Mouse (Mus musculus): ENCODE results near the gene Rad51b. TPM values are rescaled to one million over a fixed set of nuclear protein-coding genes. Genes with fewer than 3 reads are reported as not detected.

Rad51b gene
- polyA plus RNA-seq, 1 experiment from 2014 or later = 8.0 TPM

GRCm38 (mm10) chr12:79695832-79696434, 398.9 kb downstream of the Rad51b start:
- no peak overlapping the region for H3K27ac ChIP-seq (ENCODE audit: low read depth)
- H3K9ac ChIP-seq = no peak overlapping the region
- no peak for DNase-seq
- no peaks in the 10 kb centered on the region for H3K27me3 ChIP-seq (ENCODE audit: insufficient read depth, low read length)
- no peak for ATAC-seq (ENCODE audit: insufficient read depth)
- no peaks in the 10 kb centered on the region for H3K4me1 ChIP-seq (ENCODE audit: insufficient read depth)
- WGBS = 73% methylated on average over 3 of the region's 3 CpGs
- TF ChIP-seq CTCF (IDR thresholded peaks at IDR 0.05; ENCODE audit: low read depth) = no peak
- no peaks in the 10 kb centered on the region for H3K36me3 ChIP-seq (ENCODE audit: insufficient read depth)
- no peak overlapping the region for H3K4me2 ChIP-seq
- no peak overlapping the region for H3K4me3 ChIP-seq (ENCODE audit: low read depth, low read length)
- no peaks in the 10 kb centered on the region for H3K9me3 ChIP-seq (ENCODE audit: low read depth, low read length)

DNA sequence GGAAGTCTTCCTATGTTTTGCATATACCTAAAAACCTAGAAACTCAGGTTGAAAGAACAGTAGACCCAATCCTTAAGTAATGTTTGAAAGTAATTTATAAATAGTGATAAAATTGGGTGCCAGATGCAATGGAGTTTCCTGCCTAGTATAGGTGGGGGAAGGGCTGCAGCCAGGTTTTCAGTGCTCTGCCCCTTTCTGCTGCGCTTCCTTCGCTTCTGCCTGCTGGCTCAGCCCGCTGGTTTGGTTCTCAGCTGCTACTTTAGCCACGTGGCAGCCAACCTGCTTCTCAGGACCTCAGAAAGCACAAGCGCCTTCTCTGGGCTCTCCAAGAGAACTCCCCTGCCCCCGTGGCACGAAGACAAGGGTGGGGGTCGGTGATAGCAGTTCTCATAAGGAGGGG, 406.5 kb downstream of the Rad51b start:
- no peak overlapping the region for H3K4me3 ChIP-seq (ENCODE audit: low read depth, low read length)
- H3K9me3 ChIP-seq (ENCODE audit: low read depth, low read length) = no peaks in the 10 kb centered on the region
- H3K27ac ChIP-seq (ENCODE audit: low read depth) = peak overlapping the region; percentile 59; the same call in 1 of the 2 replicates
- peaks cover 21% of the 10 kb centered on the region for H3K4me1 ChIP-seq (ENCODE audit: insufficient read depth)
- no peak for TF ChIP-seq CTCF (IDR thresholded peaks at IDR 0.05; ENCODE audit: low read depth)
- no peaks in the 10 kb centered on the region for H3K36me3 ChIP-seq (ENCODE audit: insufficient read depth)
- DNase-seq = no peak
- WGBS = 30% methylated on average over 8 of the region's 8 CpGs
- no peaks in the 10 kb centered on the region for H3K27me3 ChIP-seq (ENCODE audit: insufficient read depth, low read length)
- ATAC-seq (ENCODE audit: insufficient read depth) = no peak
- no peak overlapping the region for H3K4me2 ChIP-seq
- H3K9ac ChIP-seq = no peak overlapping the region

DNA sequence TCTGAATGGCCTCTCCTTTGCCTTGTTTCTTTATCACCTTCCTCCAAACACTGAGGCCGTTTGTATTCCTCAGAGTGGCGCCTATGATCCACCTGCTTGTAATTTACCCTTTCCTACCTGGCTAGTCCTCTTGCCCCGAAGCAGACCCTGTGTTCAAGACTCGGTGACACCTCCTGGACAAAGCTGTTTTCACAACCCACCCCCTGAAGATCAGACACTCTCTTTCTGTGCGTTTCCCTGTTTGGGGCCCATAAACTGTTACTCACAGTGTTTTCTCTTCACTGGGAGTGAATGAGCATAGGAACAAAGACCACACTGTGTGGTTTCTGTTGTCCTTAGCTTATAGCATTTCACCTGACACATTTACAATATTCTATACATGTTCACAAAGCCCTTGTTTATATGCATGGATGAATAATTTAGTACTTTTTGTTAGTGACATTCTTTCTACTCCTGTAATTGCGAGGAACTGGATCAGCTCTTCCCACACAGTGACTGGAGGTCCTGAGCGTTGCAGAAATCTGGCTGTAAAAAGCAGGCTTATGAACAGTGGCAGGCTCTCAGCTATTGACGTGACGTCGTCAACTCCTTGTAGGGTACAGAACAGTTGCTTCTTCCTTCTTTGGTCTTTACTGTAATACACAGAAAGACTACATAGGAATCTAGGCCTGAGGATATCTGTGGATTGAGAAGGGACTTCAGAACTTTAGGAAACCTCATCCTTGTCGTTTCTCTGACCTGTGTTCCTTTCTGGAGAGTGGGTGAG, 408.6 kb downstream of the Rad51b start:
- H3K4me3 ChIP-seq (ENCODE audit: low read depth, low read length) = no peak overlapping the region
- H3K9me3 ChIP-seq (ENCODE audit: low read depth, low read length) = no peaks in the 10 kb centered on the region
- DNase-seq = no peak
- no peak overlapping the region for H3K27ac ChIP-seq (ENCODE audit: low read depth)
- H3K36me3 ChIP-seq (ENCODE audit: insufficient read depth) = no peaks in the 10 kb centered on the region
- ATAC-seq (ENCODE audit: insufficient read depth) = no peak
- WGBS = 56% methylated on average over 11 of the region's 11 CpGs
- H3K9ac ChIP-seq = no peak overlapping the region; the same call in 1 of the 2 replicates
- H3K4me2 ChIP-seq = no peak overlapping the region
- H3K27me3 ChIP-seq (ENCODE audit: insufficient read depth, low read length) = no peaks in the 10 kb centered on the region
- TF ChIP-seq CTCF (IDR thresholded peaks at IDR 0.05; ENCODE audit: low read depth) = no peak
- peaks cover 24% of the 10 kb centered on the region for H3K4me1 ChIP-seq (ENCODE audit: insufficient read depth)

DNA sequence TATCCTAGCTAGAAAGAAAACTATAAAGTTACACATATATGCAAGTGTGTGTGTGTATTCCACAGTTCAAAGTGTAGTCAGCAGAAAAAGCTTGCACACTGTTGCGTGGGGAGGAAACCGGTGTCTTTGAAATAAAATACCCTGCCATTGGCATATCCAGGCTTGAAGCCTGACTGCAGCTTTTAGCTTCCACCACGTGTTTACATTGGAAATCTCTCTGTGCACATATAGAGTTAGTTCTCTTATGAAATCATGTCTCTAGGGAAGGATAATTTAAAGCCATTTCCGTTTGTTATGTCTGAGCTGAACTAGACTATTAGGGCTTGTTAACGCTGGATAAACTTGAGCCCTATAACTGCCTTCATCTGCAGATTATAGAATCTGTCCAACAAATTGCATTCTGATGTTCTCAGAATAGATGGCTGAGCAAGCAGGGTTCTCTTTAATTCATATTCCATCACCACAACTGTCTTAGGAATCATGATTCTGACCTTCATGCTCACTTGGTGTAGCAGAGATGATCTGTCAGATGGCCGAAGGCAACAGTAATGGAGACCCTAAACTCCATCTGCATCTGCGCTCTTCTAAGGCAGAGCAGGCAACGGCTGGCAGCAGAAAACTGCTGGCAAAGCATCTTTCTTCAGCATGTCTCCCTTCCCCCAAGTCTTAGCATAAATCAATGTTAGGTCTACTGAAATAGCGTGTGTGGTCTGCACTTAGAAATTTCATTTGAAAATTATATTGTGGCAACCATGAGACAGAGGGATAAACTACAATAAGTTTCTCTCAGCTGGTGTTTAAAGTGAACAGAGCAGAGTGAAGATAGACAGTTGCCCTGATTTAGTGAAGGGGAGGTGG, 410.7 kb downstream of the Rad51b start:
- WGBS = 38% methylated on average over 9 of the region's 9 CpGs
- peak; percentile 70 for DNase-seq
- Histone ChIP-seq H3K27ac (ENCODE audit: low read depth) (peak overlapping the region; percentile 91), H3K36me3 (ENCODE audit: insufficient read depth) (no peaks in the 10 kb centered on the region), H3K9ac (no peak overlapping the region), H3K4me2 (no peak overlapping the region), H3K4me3 (ENCODE audit: low read depth, low read length) (no peak overlapping the region), H3K27me3 (ENCODE audit: insufficient read depth, low read length) (no peaks in the 10 kb centered on the region), H3K4me1 (ENCODE audit: insufficient read depth) (peaks cover 24% of the 10 kb centered on the region), H3K9me3 (ENCODE audit: low read depth, low read length) (no peaks in the 10 kb centered on the region)
- ATAC-seq (ENCODE audit: insufficient read depth) = peak; percentile 59
- no peak for TF ChIP-seq CTCF (IDR thresholded peaks at IDR 0.05; ENCODE audit: low read depth)

DNA sequence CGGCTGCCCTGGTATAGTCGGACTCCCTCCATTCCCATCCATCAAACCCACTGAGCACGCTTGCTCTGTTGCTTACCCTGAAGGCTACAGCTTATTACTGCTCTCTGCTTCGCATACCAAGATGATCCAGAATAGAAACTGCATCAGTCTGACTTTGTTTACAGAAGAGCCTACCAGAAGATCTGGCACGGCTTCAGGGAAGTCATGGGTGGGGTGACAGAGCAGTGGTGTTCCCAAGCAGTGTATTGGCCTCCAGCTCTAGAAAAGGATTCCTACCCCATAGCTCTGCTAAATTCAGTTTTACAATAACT, 411.3 kb downstream of the Rad51b start:
- Histone ChIP-seq H3K9ac (no peak overlapping the region), H3K4me2 (no peak overlapping the region), H3K36me3 (ENCODE audit: insufficient read depth) (no peaks in the 10 kb centered on the region), H3K27me3 (ENCODE audit: insufficient read depth, low read length) (no peaks in the 10 kb centered on the region), H3K4me1 (ENCODE audit: insufficient read depth) (peaks cover 24% of the 10 kb centered on the region), H3K9me3 (ENCODE audit: low read depth, low read length) (no peaks in the 10 kb centered on the region), H3K4me3 (ENCODE audit: low read depth, low read length) (no peak overlapping the region), H3K27ac (ENCODE audit: low read depth) (peak overlapping the region; percentile 91)
- DNase-seq (peak; percentile 83), ATAC-seq (ENCODE audit: insufficient read depth) (peak; percentile 79)
- no peak for TF ChIP-seq CTCF (IDR thresholded peaks at IDR 0.05; ENCODE audit: low read depth)
- WGBS = 36% methylated on average over 5 of the region's 5 CpGs

DNA sequence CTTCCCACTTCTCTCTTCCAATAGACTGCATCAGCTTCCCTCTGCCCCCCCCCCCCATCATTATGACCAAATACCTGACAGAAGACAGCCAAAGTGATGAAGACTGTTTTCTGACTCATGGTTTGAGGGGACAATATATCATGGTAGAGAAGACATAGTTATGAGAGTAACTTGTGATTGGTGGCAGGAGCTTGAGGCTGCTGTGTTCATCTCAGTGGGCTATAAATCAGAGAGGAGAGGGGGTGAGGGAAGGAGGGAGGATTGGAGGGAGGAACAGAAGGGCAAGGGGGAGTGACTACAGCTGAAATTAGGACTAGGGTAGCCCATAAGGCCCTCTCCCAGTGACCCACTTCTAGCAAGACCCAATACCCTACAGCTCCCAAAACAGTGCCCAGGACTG, 416.2 kb downstream of the Rad51b start:
- TF ChIP-seq CTCF (IDR thresholded peaks at IDR 0.05; ENCODE audit: low read depth) = no peak
- no peak for DNase-seq
- H3K36me3 ChIP-seq (ENCODE audit: insufficient read depth) = no peaks in the 10 kb centered on the region
- no peak overlapping the region for H3K9ac ChIP-seq
- ATAC-seq (ENCODE audit: insufficient read depth) = no peak
- H3K4me2 ChIP-seq = no peak overlapping the region
- no peak overlapping the region for H3K27ac ChIP-seq (ENCODE audit: low read depth)
- H3K9me3 ChIP-seq (ENCODE audit: low read depth, low read length) = no peaks in the 10 kb centered on the region
- no peak overlapping the region for H3K4me3 ChIP-seq (ENCODE audit: low read depth, low read length)
- H3K4me1 ChIP-seq (ENCODE audit: insufficient read depth) = peaks cover 11% of the 10 kb centered on the region
- no peaks in the 10 kb centered on the region for H3K27me3 ChIP-seq (ENCODE audit: insufficient read depth, low read length)

DNA sequence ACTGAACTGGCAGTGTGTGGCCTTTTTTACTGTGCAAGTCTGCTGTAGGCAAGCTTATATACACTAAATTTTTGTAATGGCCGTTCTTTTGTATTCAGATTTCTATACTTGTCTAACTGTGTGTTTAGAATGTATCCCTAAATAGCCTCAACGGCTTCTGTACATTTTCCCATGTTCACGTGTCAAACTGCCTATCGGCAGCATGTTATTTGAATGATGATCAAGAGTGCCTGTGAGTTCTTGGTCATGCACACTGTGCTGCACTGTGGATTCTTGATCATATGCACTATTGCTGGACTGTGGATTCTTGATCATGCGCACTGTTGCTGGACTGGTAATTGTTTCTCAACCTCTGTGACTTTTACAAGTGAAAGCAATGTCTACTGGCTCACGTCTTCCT, 417.4 kb downstream of the Rad51b start:
- H3K4me3 ChIP-seq (ENCODE audit: low read depth, low read length) = no peak overlapping the region
- peaks cover 11% of the 10 kb centered on the region for H3K4me1 ChIP-seq (ENCODE audit: insufficient read depth)
- no peaks in the 10 kb centered on the region for H3K27me3 ChIP-seq (ENCODE audit: insufficient read depth, low read length)
- no peak for TF ChIP-seq CTCF (IDR thresholded peaks at IDR 0.05; ENCODE audit: low read depth)
- no peaks in the 10 kb centered on the region for H3K36me3 ChIP-seq (ENCODE audit: insufficient read depth)
- no peak overlapping the region for H3K9ac ChIP-seq
- no peaks in the 10 kb centered on the region for H3K9me3 ChIP-seq (ENCODE audit: low read depth, low read length)
- no peak overlapping the region for H3K4me2 ChIP-seq
- WGBS = 66% methylated on average over 6 of the region's 6 CpGs
- H3K27ac ChIP-seq (ENCODE audit: low read depth) = peak overlapping the region; percentile 31; the same call in 1 of the 2 replicates
- ATAC-seq (ENCODE audit: insufficient read depth) = no peak
- DNase-seq = no peak

Data from lung, embryonic 14.5 days (tissue).